Mouse (Mus musculus): ENCODE data around the gene Nav2. TPM values are rescaled to one million over a fixed set of nuclear protein-coding genes. Genes with fewer than 3 reads are reported as not detected.
A peak's percentile ranks its signal among the peaks of the same experiment; 100 is the strongest.

The Nav2 gene
- polyA plus RNA-seq, 1 experiment from 2014 or later: 23.0 TPM

DNA sequence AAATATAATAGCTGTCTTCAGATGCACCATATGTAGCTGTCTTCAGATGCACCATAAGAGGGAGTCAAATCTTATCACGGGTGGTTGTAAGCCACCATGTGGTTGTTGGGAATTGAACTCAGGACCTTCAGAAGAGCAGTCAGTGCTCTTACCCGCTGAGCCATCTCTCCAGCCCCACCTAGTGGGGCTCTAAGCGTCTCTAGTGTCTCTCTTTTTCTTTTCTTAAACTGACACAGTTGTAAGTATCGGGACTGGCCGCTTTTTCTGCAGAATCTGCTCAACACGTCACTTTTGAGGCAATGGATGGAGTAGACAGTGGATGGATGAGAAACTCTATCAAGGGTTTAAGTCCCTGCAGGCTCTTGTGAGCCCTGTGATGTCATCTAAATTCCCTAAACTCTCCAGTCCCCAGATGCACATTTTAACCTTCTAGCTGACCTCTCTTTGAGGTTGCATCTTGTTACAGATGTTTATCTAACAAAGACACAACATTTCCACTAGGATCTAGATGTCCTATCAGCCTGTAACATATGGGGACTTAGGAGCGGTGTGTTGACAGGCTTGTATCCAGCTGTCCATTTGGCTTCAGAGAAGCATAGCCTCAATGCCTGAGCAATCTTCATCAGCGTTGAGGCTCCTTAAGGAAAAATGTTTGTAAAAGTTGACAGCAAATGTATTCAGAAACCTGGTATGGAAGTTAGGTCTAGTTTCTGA, 560.1 kb downstream of the Nav2 start:
- Histone ChIP-seq H3K27me3 (no peaks in the 10 kb centered on the region), H3K4me1 (no peaks in the 10 kb centered on the region), H3K27ac (replicated peaks) (no peak overlapping the region), H3K4me2 (replicated peaks) (no peak overlapping the region), H3K36me3 (peaks cover 21% of the 10 kb centered on the region), H3K9me3 (no peaks in the 10 kb centered on the region), H3K9ac (replicated peaks) (no peak overlapping the region), H3K4me3 (no peak overlapping the region)
- 80% methylated on average over 8 of the region's 8 CpGs for WGBS
- no peak for ATAC-seq (ENCODE audit: low FRiP score, low read depth)

DNA sequence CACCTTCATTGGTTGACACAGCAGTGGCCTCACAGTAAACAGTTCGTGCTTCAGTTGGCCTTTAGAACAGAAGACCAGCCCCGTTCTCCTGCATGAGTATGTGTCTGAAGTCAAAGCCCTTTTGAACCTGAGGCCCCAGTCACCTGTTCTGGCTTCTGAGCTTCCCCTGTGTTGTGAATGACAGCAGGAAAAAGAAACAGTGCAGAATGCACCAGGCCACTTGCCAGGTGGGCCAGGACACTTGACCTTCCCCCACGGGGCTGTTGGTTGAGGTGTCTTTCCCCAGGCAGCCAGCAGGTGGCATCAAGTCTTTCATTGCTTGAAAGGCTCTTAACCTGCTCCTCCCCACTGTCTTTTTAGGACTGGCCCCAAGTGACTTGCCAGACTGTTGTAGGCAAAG, 562.8 kb downstream of the Nav2 start:
- 0 out of 2 replicates have a peak, but pooled peaks cover 4% of the 10 kb centered on the region for H3K27me3 ChIP-seq
- no peaks in the 10 kb centered on the region for H3K9me3 ChIP-seq
- H3K9ac ChIP-seq (replicated peaks): no peak overlapping the region
- no peak overlapping the region for H3K4me3 ChIP-seq
- no peaks in the 10 kb centered on the region for H3K36me3 ChIP-seq
- WGBS: 65% methylated on average over 3 of the region's 3 CpGs
- no peak overlapping the region for H3K27ac ChIP-seq (replicated peaks)
- no peak overlapping the region for H3K4me2 ChIP-seq (replicated peaks)
- no peak for ATAC-seq (ENCODE audit: low FRiP score, low read depth)
- no peaks in the 10 kb centered on the region for H3K4me1 ChIP-seq

DNA sequence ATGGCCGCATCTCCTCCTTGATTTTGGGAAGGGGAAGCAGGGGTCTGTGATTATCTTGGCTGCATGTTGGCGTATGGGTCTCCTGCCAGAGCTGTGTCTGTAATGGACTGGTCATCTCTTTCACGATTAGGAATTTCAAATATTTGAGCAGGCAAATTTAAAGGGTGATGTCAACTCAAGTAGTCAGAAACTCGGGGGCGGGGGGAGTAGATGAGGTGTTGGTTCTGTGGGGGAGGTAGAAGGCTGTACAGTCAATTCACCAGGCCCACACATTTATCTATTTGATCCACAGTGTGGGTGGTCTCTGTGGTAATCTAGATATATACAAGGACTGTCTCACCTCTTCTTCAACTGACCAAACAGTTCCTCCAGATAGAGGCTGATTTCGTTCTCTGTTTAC, 566.8 kb downstream of the Nav2 start:
- Histone ChIP-seq H3K4me2 (replicated peaks) (no peak overlapping the region), H3K4me3 (no peak overlapping the region), H3K36me3 (no peaks in the 10 kb centered on the region), H3K9me3 (no peaks in the 10 kb centered on the region), H3K4me1 (no peaks in the 10 kb centered on the region; the same call in 1 of the 2 replicates), H3K27me3 (peaks cover 22% of the 10 kb centered on the region; the same call in 1 of the 2 replicates), H3K9ac (replicated peaks) (no peak overlapping the region), H3K27ac (replicated peaks) (no peak overlapping the region)
- WGBS: 85% methylated on average over 6 of the region's 6 CpGs
- no peak for ATAC-seq (ENCODE audit: low FRiP score, low read depth)

DNA sequence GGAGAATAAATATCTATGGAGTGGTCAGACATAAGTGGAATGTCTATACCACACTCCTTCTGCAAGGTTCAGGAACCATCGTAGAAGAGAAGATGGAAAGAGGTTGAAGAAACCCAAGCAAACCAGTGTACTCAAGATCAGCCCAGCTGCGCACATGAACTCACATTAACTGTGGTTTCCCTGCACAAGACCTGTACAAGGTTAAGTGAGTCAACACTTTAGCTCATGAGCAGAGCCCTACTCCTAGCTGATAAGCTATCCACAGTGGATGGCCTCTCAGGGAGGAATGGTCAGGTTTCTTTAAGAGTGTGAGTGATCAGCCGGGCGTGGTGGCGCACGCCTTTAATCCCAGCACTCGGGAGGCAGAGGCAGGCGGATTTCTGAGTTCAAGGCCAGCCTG, 567.6 kb downstream of the Nav2 start:
- no peaks in the 10 kb centered on the region for H3K36me3 ChIP-seq
- no peaks in the 10 kb centered on the region for H3K9me3 ChIP-seq
- H3K4me3 ChIP-seq: no peak overlapping the region
- no peak overlapping the region for H3K27ac ChIP-seq (replicated peaks)
- no peaks in the 10 kb centered on the region; the same call in 1 of the 2 replicates for H3K4me1 ChIP-seq
- WGBS: 95% methylated on average over 8 of the region's 8 CpGs
- no peak overlapping the region for H3K9ac ChIP-seq (replicated peaks)
- peaks cover 25% of the 10 kb centered on the region for H3K27me3 ChIP-seq
- H3K4me2 ChIP-seq (replicated peaks): no peak overlapping the region
- ATAC-seq (ENCODE audit: low FRiP score, low read depth): no peak

DNA sequence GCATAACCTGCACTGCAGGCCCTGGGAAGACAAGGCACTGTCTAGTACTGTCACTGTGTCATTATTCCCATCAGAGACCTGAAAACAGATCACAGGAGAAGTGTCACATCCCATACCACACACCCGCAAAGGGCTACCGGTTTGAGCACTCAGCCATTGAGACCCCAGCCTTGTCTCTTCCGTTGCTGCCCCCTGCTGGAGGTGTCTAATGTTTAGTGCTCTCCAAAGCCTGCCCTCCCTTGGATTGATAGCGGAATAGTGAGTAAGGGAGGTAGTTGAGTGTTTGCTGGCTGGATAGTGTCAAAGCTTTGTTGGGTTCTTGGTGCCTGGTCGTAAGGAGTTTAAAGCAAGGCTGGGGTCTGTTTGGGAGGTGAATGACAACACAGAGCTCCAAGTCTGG, 568.1 kb downstream of the Nav2 start:
- H3K27ac ChIP-seq (replicated peaks): no peak overlapping the region
- no peaks in the 10 kb centered on the region; the same call in 1 of the 2 replicates for H3K4me1 ChIP-seq
- no peak overlapping the region for H3K4me2 ChIP-seq (replicated peaks)
- 58% methylated on average over 5 of the region's 5 CpGs for WGBS
- no peak for ATAC-seq (ENCODE audit: low FRiP score, low read depth)
- H3K4me3 ChIP-seq: no peak overlapping the region
- H3K9me3 ChIP-seq: no peaks in the 10 kb centered on the region
- no peaks in the 10 kb centered on the region for H3K36me3 ChIP-seq
- peaks cover 30% of the 10 kb centered on the region for H3K27me3 ChIP-seq
- H3K9ac ChIP-seq (replicated peaks): no peak overlapping the region

DNA sequence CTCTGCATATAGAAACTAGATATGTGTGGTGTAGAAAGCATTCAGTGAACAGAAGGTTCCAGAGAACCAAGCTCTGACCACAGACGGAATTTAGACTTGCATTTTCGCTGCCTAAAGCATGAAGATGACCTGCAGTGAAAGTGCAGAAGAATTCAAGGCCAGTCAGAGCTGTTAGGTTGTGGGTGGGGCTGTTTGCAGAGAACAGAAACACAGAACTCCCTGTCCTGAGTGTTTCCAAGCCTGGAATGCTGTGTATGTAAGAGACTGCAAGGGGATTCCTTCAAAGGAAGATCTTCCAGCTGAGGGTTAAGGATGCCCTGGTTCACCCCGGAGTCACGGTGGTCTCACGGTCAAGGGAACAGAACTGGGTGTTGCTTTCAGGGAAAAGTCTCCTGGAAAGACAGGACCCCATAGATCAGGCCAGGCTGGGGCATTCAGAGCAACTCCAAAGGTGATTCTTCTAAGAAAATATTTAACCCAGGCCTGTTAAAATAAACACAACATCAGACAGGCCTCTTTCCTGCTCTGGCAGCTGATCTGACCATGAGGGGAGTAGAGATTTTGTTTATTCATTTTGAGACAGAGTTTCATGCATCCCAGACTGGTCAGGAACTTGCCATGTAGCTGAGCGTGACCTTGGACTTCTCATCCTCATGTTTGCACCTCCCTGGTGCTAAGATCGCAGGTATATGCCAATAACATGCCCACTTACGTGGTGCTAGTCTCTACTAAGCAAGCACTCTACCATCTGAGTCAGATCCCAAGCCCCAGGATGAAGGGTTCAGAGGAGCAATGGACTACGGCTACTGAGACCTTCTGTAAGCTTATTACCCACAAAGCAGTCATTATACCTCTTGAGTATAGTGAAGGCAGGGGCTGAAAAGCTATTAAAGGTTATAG, 568.8 kb downstream of the Nav2 start:
- Histone ChIP-seq H3K9ac (replicated peaks) (no peak overlapping the region), H3K27me3 (peaks cover 37% of the 10 kb centered on the region), H3K4me2 (replicated peaks) (no peak overlapping the region), H3K27ac (replicated peaks) (no peak overlapping the region), H3K36me3 (no peaks in the 10 kb centered on the region), H3K4me3 (no peak overlapping the region), H3K4me1 (no peaks in the 10 kb centered on the region; the same call in 1 of the 2 replicates), H3K9me3 (no peaks in the 10 kb centered on the region)
- 86% methylated on average over 9 of the region's 9 CpGs for WGBS
- no peak for ATAC-seq (ENCODE audit: low FRiP score, low read depth)

DNA sequence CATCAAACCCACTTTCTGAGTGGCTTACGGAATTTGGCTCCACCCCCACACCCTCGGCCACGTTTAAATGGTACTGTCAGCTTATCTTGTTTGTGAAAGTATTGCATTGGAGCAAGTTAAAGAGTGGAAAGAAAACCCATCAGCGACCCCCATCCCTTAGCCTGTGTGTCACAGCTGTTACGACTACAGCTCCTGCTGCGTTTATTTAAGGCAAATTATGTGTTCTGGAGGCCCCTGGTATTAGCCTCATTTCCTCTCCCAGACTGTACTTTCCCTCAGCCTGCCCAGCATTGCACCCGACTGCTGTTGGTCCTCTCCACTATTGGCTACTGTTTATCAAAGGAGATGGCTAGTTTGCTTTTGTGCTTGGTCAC, 569.4 kb downstream of the Nav2 start:
- Histone ChIP-seq H3K9me3 (no peaks in the 10 kb centered on the region), H3K36me3 (no peaks in the 10 kb centered on the region), H3K9ac (replicated peaks) (no peak overlapping the region), H3K27ac (replicated peaks) (no peak overlapping the region), H3K4me1 (no peaks in the 10 kb centered on the region; the same call in 1 of the 2 replicates), H3K27me3 (peaks cover 43% of the 10 kb centered on the region), H3K4me2 (replicated peaks) (no peak overlapping the region), H3K4me3 (no peak overlapping the region)
- WGBS: 64% methylated on average over 7 of the region's 7 CpGs
- no peak for ATAC-seq (ENCODE audit: low FRiP score, low read depth)

DNA sequence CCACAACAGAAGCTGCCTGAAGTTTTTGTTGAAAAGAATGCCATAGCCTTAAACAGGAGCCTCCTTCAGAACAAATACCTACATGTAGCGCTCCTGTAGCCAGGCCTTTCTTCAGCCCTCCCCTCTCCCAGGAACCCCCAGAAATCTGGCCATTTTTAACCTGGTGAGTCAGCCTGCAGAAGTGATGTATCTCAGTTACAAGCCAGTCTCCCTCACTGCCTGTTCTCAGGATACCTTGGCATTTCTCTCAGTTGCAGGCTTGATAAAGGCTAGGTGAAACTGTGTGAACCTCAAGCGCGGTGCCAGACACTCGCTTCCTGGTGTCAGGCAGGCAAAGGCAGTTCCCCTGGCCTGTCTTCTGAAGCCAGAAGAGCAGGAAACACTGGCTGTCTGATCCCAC, 570.4 kb downstream of the Nav2 start:
- Histone ChIP-seq H3K9me3 (no peaks in the 10 kb centered on the region), H3K4me3 (no peak overlapping the region), H3K4me1 (peaks cover 2% of the 10 kb centered on the region; the same call in 1 of the 2 replicates), H3K27ac (replicated peaks) (no peak overlapping the region), H3K4me2 (replicated peaks) (no peak overlapping the region), H3K9ac (replicated peaks) (no peak overlapping the region), H3K36me3 (no peaks in the 10 kb centered on the region), H3K27me3 (peaks cover 50% of the 10 kb centered on the region)
- WGBS: 93% methylated on average over 4 of the region's 4 CpGs
- no peak for ATAC-seq (ENCODE audit: low FRiP score, low read depth)

DNA sequence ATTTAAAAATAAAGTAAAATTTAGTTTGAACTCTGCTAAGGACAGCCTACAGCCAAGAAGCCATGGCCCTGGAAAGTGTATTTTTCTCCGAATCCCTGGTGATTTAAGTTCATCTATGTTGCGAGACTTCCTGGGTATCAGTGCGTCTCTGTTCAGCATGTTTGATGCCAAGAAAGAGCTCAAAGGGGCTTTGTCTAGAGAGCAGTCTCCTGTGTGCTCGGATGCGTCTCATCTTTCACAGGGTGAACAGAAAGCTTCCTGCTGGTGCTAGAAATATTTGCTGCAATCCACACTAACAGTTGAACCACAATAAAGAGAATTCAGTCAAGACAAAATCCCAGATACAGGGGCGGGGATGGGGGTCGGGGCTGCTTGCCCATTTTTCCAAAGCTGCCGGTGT, 572.4 kb downstream of the Nav2 start:
- no peaks in the 10 kb centered on the region for H3K9me3 ChIP-seq

DNA sequence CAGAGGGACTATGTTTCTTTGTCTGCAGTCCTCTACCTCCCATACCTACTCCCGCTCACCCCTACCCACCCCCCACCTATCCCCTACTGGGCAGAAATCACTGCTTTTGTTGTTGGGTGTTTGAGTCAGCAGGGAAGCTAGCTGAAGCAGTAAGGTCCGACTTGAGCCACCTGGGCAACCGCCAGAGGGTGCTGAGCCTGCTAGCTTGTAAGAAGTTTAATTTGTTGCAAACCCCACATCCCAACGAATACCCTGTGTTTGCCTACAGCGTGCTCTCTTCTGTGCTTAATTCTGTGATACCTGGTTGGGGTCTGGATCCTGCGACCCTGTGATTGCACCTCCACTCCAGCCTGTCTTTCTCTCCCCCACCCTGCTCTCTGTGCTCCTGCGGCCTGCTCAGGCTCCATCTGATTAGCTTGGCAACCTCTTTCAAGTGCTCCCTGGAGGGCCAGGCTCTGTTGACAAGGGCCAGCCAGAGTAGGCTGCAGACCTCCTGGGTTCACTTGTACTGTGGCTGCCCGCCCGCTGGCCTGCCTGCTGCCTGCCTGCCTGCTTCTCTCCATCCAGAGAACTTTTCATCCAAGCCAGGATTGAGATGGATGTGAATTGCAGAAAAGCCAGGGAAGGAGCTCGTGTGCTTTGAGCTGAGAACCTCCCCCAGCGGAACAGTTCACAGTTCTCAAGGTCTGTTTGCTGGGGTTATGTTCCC, 575.7 kb downstream of the Nav2 start:
- no peaks in the 10 kb centered on the region for H3K36me3 ChIP-seq
- peak; percentile 57 for ATAC-seq (ENCODE audit: low FRiP score, low read depth)
- no peak overlapping the region for H3K4me3 ChIP-seq
- WGBS: 11% methylated on average over 11 of the region's 11 CpGs
- peak overlapping the region; percentile 35 for H3K4me2 ChIP-seq (replicated peaks)
- no peak overlapping the region for H3K9ac ChIP-seq (replicated peaks)
- H3K4me1 ChIP-seq: peaks cover 25% of the 10 kb centered on the region
- H3K9me3 ChIP-seq: no peaks in the 10 kb centered on the region
- H3K27ac ChIP-seq (replicated peaks): peak overlapping the region; percentile 2; the same call in 1 of the 2 replicates
- peaks cover 75% of the 10 kb centered on the region for H3K27me3 ChIP-seq

More for the DNA sequence above, 572.4 kb downstream of the Nav2 start:
- Histone ChIP-seq H3K4me3 (no peak overlapping the region), H3K9ac (replicated peaks) (no peak overlapping the region), H3K36me3 (no peaks in the 10 kb centered on the region), H3K27ac (replicated peaks) (no peak overlapping the region), H3K27me3 (peaks cover 55% of the 10 kb centered on the region), H3K4me1 (peaks cover 23% of the 10 kb centered on the region), H3K4me2 (replicated peaks) (no peak overlapping the region)
- WGBS: 60% methylated on average over 8 of the region's 8 CpGs
- ATAC-seq (ENCODE audit: low FRiP score, low read depth): no peak

DNA sequence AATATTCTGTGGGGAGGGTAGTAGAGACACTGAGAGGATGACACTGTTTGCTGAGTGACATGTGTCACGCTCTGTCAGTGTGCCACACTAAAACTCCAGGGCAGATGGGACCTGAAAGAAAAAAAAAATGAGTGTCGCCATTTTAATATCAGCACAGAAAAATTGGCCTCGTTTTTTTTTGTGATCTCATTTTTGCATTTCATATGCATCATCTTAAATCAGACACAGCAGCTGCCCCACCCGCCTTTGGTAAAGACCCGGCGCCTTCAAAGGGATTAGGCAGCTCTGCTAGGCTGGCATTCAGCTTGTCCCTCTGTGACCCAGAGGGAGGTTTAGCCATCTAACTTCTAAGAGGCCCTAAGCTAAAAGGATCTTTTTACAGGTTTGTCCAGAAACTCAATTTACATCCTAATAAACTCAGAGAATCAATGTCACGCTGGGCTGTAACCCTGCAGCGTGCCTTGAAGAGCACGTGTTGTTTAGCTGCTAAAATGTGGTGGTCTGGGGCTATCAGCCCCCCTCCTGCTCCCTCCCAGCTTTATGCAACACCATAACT, 576.9 kb downstream of the Nav2 start:
- Histone ChIP-seq H3K4me2 (replicated peaks) (peak overlapping the region; percentile 35), H3K9ac (replicated peaks) (no peak overlapping the region), H3K36me3 (no peaks in the 10 kb centered on the region), H3K27ac (replicated peaks) (peak overlapping the region; percentile 20; the same call in 1 of the 2 replicates), H3K27me3 (peaks cover 76% of the 10 kb centered on the region), H3K9me3 (no peaks in the 10 kb centered on the region), H3K4me1 (peaks cover 25% of the 10 kb centered on the region), H3K4me3 (no peak overlapping the region)
- WGBS: 4% methylated on average over 9 of the region's 9 CpGs
- ATAC-seq (ENCODE audit: low FRiP score, low read depth): peak; percentile 76

Measured in midbrain, embryonic 12.5 days (tissue).